Mouse (Mus musculus) T-helper 2 cell (primary cell): ENCODE results near the gene Pdk1.

Source experiments
- in situ Hi-C: fragments of 300-600 bp; cut with MboI, MseI; formaldehyde crosslinking; loops from one replicate; pipeline ENCODE4 v1.15.1; 2025; ENCODE audit warnings: high pct_unique_total_duplicates

Pdk1 gene

DNA sequence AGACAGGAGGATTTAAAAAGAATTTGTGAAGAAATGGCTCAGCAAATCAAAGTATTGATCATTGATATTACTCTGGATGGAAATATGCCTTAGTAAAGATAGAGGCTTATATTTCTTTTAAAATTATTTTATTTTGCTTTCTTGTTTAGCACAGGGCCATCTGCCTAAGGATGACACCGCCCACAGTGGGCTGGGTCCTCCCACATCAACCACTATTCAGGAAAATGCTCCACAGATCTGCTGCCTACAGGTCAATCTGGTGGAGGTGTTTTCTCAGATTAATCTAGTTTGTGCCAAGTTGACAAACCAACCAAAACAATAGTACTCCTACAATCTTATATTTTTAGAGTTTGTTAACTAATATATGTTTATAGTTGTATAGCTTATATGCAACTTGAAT lies 63.7 kb downstream of the Pdk1 start:
- in situ Hi-C loops = no loop called here

- in situ Hi-C loops = no loop called here
Measured at GRCm38 (mm10) chr2:71937649-71938308, 64.8 kb downstream of the Pdk1 start.

DNA sequence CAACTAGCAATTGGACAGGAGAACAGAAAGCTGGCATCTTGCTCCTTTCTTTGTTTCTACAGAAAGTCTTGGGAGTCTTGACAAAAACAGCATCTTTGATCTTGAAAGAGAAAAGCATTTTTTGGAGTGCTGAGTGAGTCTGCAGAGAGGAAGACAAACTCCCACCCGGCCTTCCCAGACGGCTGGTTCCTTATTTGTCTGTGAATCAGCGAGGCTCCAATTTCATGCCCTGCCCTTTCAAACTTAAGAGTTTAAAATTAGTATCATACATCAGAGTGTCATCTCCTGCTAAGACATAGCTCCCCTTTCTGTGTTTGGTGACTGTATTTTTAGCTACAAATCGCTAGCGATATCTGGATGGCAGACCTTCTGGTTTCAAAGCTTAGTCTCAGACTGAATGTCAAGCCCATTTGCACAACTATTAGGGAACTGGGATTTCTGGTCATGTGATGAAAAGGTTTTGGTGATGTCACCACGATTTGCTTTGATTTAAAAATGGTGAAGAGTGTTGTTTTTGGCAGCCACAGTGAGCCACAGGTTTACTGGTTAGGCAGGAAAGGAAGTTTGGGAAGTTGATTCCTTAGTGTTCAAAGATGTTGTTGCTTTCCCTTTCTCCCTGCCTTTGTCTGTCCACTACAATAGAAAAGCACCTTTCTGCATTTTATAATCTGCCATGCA lies 65.8 kb downstream of the Pdk1 start:
- in situ Hi-C loops = no loop called here

DNA sequence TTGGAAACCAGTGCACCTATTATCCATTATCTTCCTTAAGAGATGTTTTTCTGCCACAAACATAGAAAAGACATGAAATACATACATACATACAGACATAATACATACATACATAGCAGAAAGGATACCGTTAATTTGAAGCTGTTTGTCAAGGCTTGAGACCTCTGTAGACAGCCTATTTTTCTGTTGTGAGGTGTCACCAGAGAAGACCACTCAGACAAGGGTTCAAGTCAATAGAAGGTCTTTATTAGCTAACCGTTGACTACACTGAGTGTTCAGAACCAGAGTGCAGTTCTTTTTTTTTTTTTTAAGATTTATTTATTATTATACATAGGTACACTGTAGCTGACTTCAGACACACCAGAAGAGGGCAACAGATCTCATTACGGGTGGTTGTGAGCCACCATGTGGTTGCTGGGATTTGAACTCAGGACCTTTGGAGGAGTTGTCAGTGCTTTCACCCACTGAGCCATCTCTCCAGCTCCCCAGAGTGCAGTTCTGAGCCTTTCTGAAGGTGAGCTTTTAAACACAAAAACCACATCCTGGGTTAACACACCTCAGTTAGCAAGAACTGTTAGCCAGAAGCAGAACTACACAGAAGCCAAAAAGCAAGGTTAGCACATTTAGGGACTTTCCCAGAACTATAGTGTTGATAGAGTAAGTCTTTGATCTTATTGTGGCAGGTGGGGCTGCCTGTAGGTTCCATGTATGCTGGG lies 68.1 kb downstream of the Pdk1 start:
- in situ Hi-C loops = no loop called here

DNA sequence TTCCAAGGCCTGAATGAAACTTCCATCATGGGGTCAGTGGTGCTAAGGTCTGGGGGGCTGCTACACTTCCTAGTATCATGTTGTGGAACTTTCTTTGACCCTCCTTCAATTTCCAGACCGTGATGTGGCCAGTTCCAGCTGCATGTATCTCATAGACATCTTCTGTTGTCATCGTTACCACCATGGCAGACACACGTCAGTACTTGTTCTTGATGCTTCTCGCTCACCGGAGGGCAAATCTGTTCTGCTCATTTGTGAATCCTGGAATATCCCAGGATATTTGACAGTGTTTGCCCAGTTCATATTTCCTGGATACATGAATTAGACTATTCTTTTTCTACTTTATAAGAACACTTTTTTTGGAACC lies 68.7 kb downstream of the Pdk1 start:
- in situ Hi-C loops = no loop called here

DNA sequence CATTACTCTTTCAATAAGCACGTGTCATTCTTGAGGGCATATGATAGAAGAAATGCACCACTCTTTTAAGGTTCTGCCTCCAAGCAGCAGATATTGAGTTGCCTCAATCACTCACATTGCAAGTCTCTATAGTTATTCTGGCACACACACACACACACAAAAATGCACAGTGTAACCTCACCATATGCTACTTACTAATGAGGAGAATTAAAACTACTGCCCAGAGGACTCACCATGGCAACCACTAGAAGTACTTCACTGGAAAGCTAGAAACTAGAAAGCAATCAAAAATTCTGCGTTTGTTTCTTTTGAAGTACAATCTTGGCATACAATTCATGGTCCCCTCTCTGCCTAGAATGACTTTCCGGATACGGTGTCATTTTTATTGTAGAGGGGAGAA lies 78.2 kb downstream of the Pdk1 start:
- in situ Hi-C loops = no loop called here
